Mouse (Mus musculus): ENCODE measurements at regions not wholly inside any gene's neighbourhood (a gene's known extent, or its start where the extent isn't known, plus 50 kb on each side); places are given as distances from the start of the nearest gene placed in this dataset.

DNA sequence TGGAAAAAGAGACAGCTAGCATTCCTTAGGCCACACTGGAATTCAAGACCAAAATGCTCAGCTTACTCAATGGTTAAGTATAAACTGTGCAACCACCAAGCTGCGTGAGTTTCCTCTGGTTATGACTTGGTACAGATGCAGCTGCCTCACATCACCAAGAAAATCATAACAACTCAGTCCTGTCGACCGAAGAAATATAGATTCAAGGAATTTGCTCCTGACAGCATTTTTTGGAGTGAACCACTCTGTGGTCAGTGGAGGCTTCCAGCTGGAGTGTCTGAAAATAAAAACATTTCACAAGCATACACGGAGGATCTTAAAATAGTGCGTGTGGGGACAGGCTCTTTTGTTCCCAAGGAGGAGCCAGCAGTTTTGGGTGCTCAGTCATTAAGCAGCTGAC lies 253.8 kb downstream of the Bckdhb start:
- no peak for DNase-seq (ENCODE audit: low spot score)

GRCm38 (mm10) chr9:84179238-84179637 lies 254.3 kb downstream of the Bckdhb start:
- no peak for DNase-seq (ENCODE audit: low spot score)

DNA sequence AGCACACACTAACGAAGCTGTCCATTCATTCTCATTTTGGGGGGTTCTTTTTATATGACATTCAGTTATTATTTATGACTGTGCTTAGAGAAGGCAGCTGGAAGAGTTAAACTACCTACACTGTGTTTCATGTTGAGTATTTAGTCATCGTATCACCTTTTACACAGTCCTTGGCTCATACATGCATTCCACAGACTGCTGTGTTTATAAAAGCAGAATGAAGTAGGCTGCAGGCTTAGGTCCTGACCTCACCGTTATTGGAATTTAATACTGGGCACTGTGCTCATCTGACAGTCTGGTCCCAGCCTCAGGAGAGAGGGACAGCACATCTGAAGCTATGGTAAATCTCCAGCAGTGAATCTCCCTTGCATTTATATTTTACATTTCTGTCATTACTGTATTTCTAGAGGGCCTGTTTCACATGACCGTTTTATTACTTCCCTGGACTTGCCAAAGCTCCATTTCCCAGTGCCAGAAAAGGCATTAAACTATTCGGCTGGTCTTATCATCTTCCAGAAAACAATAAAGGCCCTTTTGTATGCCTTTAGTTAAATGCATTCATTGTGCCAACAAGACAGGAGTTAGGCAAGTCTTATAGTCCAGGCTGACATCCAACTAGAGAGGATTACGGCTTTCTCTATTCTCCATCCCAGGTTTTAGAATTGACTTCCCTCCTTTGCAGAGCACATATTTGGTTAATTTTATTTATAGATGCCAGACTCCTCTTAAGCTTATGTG lies 258.9 kb downstream of the Bckdhb start:
- no peak for DNase-seq (ENCODE audit: low spot score)

DNA sequence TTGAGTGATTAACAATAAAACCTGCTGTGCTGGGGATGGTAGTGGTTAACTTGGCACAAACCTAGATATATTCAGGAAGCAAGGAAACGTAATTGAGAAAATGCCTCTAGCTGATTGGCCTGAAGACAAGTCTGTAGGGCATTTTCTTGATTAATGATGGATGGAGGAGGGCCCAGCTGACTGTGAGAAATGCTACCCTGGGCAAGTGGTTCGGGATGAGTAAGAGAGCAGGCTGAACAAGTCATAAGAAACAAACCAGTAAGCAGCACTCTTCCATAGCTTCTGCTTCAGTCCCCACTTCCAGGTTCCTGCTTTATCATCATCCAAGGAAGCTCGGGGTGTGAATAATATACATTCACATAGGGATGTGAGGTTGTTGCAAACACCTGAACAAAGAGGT lies 262.6 kb downstream of the Bckdhb start:
- no peak for DNase-seq (ENCODE audit: low spot score)

- no peak for DNase-seq (ENCODE audit: low spot score)
These were observed 268.5 kb downstream of the Bckdhb start for GRCm38 (mm10) chr9:84193405-84193804.

DNA sequence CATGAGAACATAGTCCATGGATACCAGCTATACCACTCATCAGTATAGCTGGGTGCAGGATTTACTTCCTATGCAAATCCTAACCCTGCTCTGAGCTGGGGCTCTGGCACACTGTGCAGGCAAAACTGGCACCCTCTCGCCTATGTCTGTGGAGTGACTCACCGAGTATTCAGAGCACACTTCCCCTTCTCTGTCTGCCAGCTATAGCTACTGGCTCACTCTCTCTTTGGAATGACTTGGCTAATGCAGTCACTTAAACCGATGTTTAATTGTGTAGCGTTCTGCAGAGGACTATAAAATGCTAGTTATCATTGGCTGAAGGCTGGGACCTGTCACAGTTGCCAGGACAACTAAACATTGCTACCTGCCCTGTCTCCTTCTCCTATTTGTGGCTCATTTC lies 269.8 kb downstream of the Bckdhb start:
- no peak for DNase-seq (ENCODE audit: low spot score)

DNA sequence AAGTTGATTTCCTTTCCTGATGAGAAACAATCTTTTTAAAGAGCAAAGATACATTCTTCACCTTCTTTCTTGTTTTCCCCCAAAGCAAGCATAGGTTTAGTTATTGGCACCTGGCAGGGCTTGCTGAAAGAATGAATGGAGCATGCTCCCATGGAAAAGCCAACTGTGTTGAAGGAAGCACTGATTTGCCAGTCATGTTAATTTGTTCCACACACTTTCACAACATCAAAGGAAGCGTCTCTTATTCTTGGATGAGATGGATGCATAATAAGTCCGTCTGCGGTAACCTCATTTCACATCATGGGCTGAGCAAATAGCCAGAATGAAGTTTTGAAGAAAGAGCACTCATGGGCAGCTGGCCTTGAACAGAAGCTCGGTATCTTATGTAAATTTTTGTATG lies 270.4 kb downstream of the Bckdhb start:
- DNase-seq (ENCODE audit: low spot score), result no peak

- no peak for DNase-seq (ENCODE audit: low spot score)
These were observed 275.3 kb downstream of the Bckdhb start for GRCm38 (mm10) chr9:84200208-84200607.

DNA sequence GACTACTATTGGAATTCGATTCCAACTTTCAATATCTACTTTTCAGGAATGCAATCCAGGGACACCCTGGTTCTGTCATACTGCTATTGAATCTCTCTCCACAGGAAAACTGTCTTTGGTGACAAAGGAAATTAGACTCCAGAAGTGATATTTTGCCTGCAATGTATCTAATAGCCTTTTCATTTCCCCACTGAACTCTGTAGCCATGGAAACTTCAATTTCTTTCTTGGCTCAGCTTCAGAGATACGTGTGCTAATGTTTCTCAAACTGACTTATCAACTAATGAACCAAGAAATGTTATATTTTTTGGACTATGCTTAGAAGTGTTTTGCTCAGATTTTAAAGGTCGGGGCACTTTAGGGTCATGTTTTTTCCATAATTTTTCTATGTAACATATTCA lies 279.1 kb downstream of the Bckdhb start:
- no peak for DNase-seq (ENCODE audit: low spot score)

DNA sequence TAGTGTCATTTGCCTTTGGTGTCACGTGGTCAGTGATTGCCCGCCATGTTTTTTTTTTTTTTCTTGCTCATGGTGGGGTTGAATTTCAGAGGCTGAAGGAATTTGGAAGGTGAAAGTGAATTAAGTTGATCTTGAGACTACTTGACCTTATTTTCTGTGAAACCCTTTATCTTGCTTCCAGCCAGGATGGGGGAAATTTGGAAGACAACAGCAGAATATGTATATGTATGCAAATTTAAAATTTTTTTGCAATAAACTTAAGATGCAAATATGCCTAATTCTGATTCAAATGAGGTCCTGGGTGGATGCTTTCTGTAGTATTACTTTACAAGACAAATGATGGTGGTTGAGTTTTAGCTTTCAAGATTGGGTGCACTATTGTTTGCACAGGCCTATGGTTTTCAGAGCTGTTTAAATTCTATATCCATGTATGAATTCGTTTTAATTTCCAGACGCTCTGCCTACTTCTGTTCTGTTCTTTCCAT lies 315.6 kb downstream of the Bckdhb start:
- no peak for DNase-seq (ENCODE audit: low spot score)

GRCm38 (mm10) chr9:84249765-84250164 lies 324.8 kb downstream of the Bckdhb start:
- no peak for DNase-seq (ENCODE audit: low spot score)

GRCm38 (mm10) chr9:84253022-84253991 lies 328.4 kb downstream of the Bckdhb start:
- DNase-seq (ENCODE audit: low spot score), result peak; percentile 73

- no peak for DNase-seq (ENCODE audit: low spot score)
These were observed 333.5 kb downstream of the Bckdhb start for GRCm38 (mm10) chr9:84258488-84258887.

DNA sequence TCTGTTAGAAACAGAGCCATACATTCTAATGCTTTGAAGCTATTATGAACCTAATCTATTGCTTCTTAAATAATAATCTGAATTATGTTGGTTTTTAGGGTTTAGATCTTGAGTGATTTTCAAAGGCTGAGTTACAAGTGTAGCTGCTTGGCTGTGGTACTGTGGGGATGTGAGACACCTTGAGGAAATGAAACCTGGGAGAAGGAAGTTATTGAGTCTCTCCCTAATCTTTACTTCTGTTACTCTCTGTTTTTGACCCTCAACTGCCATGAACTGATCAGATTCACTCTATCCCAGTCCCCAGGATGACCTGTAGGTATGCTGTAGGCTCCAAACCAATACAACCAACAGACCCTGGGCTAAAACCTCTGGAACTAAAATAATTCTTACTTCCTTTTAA lies 334.8 kb downstream of the Bckdhb start:
- DNase-seq (ENCODE audit: low spot score), result no peak

DNA sequence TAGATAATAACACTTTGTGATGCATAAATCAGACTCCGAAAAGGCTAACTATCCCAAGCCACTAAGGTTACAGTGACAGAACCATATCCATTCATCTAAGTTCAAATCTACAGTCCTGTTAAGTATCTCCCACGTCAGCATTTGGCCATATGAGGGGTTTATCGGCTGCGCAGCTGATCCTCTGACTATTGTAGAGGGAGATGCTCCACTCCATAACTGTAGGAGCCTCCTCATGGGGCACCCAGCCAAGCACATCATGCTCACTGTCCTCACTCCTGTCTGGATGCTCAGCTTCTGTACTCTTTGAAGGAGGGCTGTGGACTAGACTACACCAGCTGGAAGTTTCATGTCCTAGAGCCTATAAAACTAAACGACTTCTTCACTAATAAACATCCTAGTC lies 337.2 kb downstream of the Bckdhb start:
- DNase-seq (ENCODE audit: low spot score), result no peak

DNA sequence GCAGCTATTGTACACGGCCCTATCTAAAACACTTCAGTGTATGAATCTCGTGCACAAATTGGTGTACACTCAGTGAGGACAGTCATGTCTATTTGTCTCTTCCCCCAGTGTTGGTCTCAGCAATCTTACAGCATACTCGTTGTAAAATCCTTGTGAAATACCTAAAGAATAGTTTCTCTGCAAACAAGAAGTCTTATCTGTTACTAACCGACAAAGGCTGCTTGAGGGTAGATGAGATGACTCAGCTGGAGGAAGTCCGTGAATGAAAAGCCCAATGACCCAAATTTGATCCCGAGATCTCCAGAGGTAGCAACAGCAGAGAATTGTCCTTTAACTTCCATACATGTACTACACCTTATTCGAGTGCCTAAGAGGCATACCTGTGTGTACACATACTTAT lies 342.0 kb downstream of the Bckdhb start:
- DNase-seq (ENCODE audit: low spot score), result no peak

GRCm38 (mm10) chr9:84274608-84275007 lies 349.7 kb downstream of the Bckdhb start:
- no peak for DNase-seq (ENCODE audit: low spot score)

DNA sequence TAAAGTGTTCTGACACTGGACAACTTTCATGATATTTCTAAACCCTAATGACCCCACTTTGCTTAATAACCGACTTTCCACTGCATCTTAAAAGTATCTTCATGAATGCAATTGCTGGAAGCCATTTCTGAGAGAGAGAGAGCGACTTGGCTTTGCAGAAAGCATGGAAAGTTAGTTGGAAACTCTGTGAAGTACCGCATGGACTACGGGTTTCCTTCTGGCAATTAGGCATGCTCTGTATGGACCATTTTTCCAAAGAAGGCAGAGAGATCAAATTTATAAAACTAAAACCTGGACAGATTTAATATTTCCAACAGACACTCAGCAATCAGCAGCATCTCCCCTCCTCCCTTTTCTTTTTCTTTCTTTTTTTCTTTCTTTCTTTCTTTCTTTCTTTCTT lies 353.4 kb downstream of the Bckdhb start:
- DNase-seq (ENCODE audit: low spot score), result no peak

DNA sequence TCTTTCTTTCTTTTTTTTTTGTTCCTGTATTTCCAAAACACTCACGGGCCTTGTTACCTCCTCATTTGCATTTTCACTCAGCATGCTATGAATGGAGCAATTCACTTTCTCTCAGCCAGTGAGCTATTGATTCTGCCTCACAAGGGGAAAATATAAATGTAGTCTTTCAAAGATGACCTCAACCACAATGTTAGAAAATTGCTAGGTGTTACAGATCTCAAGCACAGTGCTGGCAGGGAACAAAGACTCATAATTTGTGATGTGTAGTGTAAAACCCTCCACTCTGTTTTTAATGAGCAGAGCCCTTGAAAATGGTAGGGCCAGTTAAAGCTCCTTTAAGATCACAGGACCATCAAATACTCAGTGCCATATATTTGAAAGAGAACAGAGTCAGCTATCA lies 353.8 kb downstream of the Bckdhb start:
- DNase-seq (ENCODE audit: low spot score), result no peak

DNA sequence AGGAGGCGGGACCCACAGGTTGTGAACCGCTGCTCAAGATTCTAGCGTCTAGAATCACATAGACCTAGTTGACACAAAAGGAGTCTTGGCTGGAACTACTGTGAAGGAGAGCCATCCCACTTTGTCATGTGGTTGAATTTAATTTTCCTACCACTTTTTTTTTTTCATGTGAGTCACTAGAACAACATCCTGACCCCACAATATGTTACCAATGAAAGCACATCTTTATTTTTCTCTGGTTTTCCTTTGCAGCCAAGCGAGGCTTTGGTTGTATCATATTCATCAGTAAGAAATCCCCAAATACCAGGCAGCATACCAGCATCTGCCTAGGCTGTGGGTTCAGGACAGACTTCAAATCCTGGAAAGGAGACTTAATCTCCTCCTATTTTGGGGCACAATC lies 356.0 kb downstream of the Bckdhb start:
- DNase-seq (ENCODE audit: low spot score), result no peak

GRCm38 (mm10) chr9:84281610-84282009 lies 356.7 kb downstream of the Bckdhb start:
- no peak for DNase-seq (ENCODE audit: low spot score)

GRCm38 (mm10) chr9:84283296-84283695 lies 358.4 kb downstream of the Bckdhb start:
- DNase-seq (ENCODE audit: low spot score), result no peak

DNA sequence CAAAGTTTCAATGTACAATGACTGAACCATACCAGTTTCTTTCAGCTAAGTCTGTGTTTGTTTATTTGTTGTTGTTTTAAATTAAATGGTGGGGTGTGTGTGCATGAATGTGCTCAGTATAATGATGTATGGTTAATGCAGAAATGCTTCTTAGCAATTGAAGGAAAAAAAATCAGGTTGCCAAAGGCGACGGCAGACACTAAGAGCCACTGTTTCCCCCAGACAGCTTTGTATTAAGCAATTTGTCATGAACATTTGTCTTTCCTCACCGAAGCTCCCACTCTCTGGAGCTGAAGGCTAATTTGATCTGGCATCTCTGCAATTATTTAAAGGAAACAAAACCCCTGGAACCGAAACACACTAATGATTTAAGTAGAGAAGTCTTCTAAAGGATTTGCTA lies 360.7 kb downstream of the Bckdhb start:
- DNase-seq (ENCODE audit: low spot score), result peak; percentile 34

All from retina, embryonic 14.5 days (tissue).